Mouse (Mus musculus): ENCODE results near the gene Anxa5. TPM values are rescaled to one million over a fixed set of nuclear protein-coding genes. Genes with fewer than 3 reads are reported as not detected.

The Anxa5 gene
- total and polyA plus RNA-seq, 3 experiments, result 30.8 to 47.1 (median 43.4) TPM

DNA sequence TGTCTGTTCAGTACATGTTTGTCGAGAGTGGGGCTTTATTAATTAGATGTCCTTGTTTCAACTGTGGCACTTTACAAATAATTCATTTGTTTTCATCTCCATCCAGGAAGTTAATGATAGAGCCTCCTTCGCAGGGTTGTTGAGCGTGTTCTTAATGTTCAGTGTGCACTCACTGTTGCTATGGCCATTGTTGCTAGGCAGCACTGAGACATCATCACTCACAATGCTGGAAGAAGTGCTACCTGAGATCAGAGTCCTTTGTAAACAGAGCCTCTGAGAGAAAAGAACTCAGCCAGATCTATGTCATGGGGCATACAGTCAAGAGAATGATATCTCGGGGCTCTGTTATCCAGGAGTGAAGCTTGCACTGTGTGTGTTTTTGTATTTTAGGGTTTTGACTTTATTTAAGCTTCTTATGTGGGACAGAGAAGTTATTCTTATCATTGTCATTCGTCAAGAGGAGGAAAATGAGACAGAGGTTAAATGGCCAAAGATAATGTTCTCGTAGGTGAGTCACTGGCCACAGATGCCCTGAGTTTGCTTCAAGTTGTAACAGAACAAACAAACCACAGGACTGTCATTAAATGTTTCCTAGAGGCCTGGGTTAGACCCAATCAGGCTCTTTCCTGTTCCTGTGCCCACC, 18.1 kb upstream of the Anxa5 start:
- in situ Hi-C loops (cut with MboI; ENCODE audit: low pct_ligation_motif_present, low pct_unique_long_range_greater_than_20kb, low sequenced_read_pairs), result loop anchor here (5.0 to 10.0 kb wide), 3 partner anchors 49 to 281 kb away; no protein-coding TSS in a partner anchor
- Histone ChIP-seq H3K27ac (ENCODE audit: insufficient read depth, low read depth) (no peak overlapping the region), H3K27me3 (replicated peaks) (no peaks in the 10 kb centered on the region), H3K4me1 (ENCODE audit: control insufficient read depth in 1 of 2, insufficient read depth in 2 of 2) (peaks cover 8 to 29% of the 10 kb centered on the region in 2 experiments), H3K79me2 (replicated peaks; ENCODE audit: control insufficient read depth, extremely low read depth, insufficient read depth, poor library complexity, severe bottlenecking) (no peaks in the 10 kb centered on the region), H3K9me3 (replicated peaks; ENCODE audit: low read length) (peaks cover 5% of the 10 kb centered on the region), H3K4me3 (replicated peaks in 1 of 3; ENCODE audit: low read depth in 2 of 3, low read length in 2 of 3, poor library complexity in 1 of 3) (no peak overlapping the region), H3K9ac (ENCODE audit: insufficient read depth, low read depth) (no peak overlapping the region), H3K36me3 (replicated peaks in 1 of 2; ENCODE audit: control insufficient read depth in 1 of 2, insufficient read depth in 1 of 2, low read length in 1 of 2) (no peaks in the 10 kb centered on the region), H3K4me2 (ENCODE audit: insufficient read depth, low read depth, poor library complexity, severe bottlenecking) (no peak overlapping the region)
- no peak for TF ChIP-seq ZMIZ1 (IDR thresholded peaks at IDR 0.05; ENCODE audit: low read depth, low read length)
- TF ChIP-seq NRF1 (IDR thresholded peaks at IDR 0.05; ENCODE audit: low read depth, low read length), result no peak
- no peak for TF ChIP-seq MEF2A (IDR thresholded peaks at IDR 0.05; ENCODE audit: borderline replicate concordance, low read depth, low read length)
- TF ChIP-seq POLR2AphosphoS2 (IDR thresholded peaks at IDR 0.05; ENCODE audit: low read depth, low read length), result no peak
- DNase-seq (ENCODE audit: extremely low read depth), result no peak
- dilution Hi-C loops (cut with MboI; ENCODE audit: extremely low pct_ligation_motif_present, extremely low pct_unique_long_range_greater_than_20kb, low sequenced_read_pairs), result no loop called here

DNA sequence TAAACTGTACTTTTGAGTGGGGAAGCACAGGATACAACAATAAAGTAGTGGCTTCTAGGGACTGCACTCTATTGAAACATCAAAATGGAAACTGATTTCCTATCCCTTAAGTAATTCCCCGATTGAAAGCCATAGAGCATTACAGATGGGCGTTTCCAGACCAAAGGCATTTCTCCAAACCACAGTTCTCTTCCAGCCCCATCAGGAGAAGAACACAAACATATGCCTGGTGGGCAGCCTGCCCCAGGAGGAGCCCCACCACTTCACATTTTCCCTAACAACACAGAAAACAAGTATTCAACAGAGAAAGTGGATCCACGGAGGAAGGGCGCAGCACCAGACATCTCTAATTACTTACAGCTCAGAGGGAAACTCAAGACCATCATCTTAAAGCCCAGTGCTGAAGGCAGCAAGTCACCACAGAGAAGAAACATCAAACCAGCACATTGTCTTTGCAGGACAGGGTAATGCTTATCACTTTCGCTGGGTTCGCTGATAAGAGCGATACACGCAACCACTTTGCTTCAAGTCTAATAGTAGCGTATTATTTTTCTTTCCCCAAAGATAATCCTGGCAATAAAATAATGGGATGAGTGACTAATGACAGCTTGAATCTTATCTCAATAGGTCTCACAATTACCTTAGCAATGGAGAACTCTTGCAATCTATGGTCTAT, 17.2 kb upstream of the Anxa5 start:
- no peak overlapping the region for H3K4me3 ChIP-seq (replicated peaks in 1 of 3; ENCODE audit: low read depth in 2 of 3, low read length in 2 of 3, poor library complexity in 1 of 3)
- no peak overlapping the region for H3K9ac ChIP-seq (ENCODE audit: insufficient read depth, low read depth)

DNA sequence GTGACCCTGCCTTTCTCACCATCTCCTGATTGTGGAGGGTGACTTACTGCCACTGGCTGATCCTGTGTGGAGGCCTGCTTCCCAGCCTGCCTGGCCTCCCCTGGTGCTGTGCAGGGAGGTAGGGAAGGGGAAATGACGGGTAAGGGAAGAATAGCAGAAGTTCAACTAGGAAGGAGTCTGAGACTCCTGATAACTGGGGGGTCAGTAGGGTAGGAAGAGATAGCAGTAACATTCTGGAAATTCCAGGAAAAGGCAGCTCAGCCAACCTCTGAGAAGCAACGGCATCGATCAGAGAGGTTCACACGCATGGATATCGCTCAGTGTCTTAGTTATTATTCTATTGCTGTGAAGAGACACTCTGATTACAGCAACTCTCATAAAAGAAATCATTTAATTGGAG, 15.8 kb upstream of the Anxa5 start:
- in situ Hi-C loops (cut with MboI; ENCODE audit: low pct_ligation_motif_present, low pct_unique_long_range_greater_than_20kb, low sequenced_read_pairs), result loop anchor here (5.0 to 10.0 kb wide), 3 partner anchors 47 to 279 kb away; no protein-coding TSS in a partner anchor
- Histone ChIP-seq H3K9ac (ENCODE audit: insufficient read depth, low read depth) (no peak overlapping the region), H3K4me2 (ENCODE audit: insufficient read depth, low read depth, poor library complexity, severe bottlenecking) (no peak overlapping the region), H3K27ac (ENCODE audit: insufficient read depth, low read depth) (no peak overlapping the region), H3K27me3 (replicated peaks) (no peaks in the 10 kb centered on the region), H3K4me1 (ENCODE audit: control insufficient read depth in 1 of 2, insufficient read depth in 2 of 2) (peaks cover 12 to 42% of the 10 kb centered on the region in 2 experiments), H3K4me3 (replicated peaks in 1 of 3; ENCODE audit: low read depth in 2 of 3, low read length in 2 of 3, poor library complexity in 1 of 3) (no peak overlapping the region), H3K9me3 (replicated peaks; ENCODE audit: low read length) (peaks cover 11% of the 10 kb centered on the region), H3K36me3 (replicated peaks in 1 of 2; ENCODE audit: control insufficient read depth in 1 of 2, insufficient read depth in 1 of 2, low read length in 1 of 2) (no peaks in the 10 kb centered on the region), H3K79me2 (replicated peaks; ENCODE audit: control insufficient read depth, extremely low read depth, insufficient read depth, poor library complexity, severe bottlenecking) (no peaks in the 10 kb centered on the region)
- no peak for DNase-seq (ENCODE audit: extremely low read depth)
- no peak for TF ChIP-seq ZC3H11A (IDR thresholded peaks at IDR 0.05; ENCODE audit: low read depth, low read length)
- no peak for TF ChIP-seq ZKSCAN1 (IDR thresholded peaks at IDR 0.05; ENCODE audit: borderline replicate concordance, low read depth, low read length)
- no peak for TF ChIP-seq MAFK (IDR thresholded peaks at IDR 0.05; ENCODE audit: insufficient replicate concordance, low read length)
- no peak for TF ChIP-seq CTCF (conservative IDR thresholded peaks at IDR 0.05 in 1 of 2, IDR thresholded peaks at IDR 0.05 in 1 of 2; ENCODE audit: low read depth in 2 of 2, low read length in 2 of 2)
- no peak for TF ChIP-seq BHLHE40 (IDR thresholded peaks at IDR 0.05; ENCODE audit: low read depth, low read length)
- no peak for TF ChIP-seq USF2 (conservative IDR thresholded peaks at IDR 0.05; ENCODE audit: low read depth, low read length)
- no peak for TF ChIP-seq MYC (IDR thresholded peaks at IDR 0.05; ENCODE audit: low read depth, low read length)
- no peak for TF ChIP-seq MAZ (IDR thresholded peaks at IDR 0.05; ENCODE audit: low read depth, low read length)
- TF ChIP-seq CHD2 (IDR thresholded peaks at IDR 0.05; ENCODE audit: low read length), result no peak
- no peak for TF ChIP-seq NRF1 (IDR thresholded peaks at IDR 0.05; ENCODE audit: low read depth, low read length)
- no peak for TF ChIP-seq MEF2A (IDR thresholded peaks at IDR 0.05; ENCODE audit: borderline replicate concordance, low read depth, low read length)
- TF ChIP-seq MAX (IDR thresholded peaks at IDR 0.05; ENCODE audit: low read length), result no peak
- TF ChIP-seq E2F4 (IDR thresholded peaks at IDR 0.05; ENCODE audit: insufficient replicate concordance, low read depth, low read length), result no peak
- no peak for TF ChIP-seq NELFE (IDR thresholded peaks at IDR 0.05; ENCODE audit: low read depth, low read length)
- no peak for TF ChIP-seq PAX5 (IDR thresholded peaks at IDR 0.05; ENCODE audit: low read length)
- no peak for TF ChIP-seq EP300 (IDR thresholded peaks at IDR 0.05; ENCODE audit: low read length)
- dilution Hi-C loops (cut with MboI; ENCODE audit: extremely low pct_ligation_motif_present, extremely low pct_unique_long_range_greater_than_20kb, low sequenced_read_pairs), result no loop called here

More for the DNA sequence above, 17.2 kb upstream of the Anxa5 start:
- Histone ChIP-seq H3K4me1 (ENCODE audit: control insufficient read depth in 1 of 2, insufficient read depth in 2 of 2) (peaks cover 12 to 36% of the 10 kb centered on the region in 2 experiments), H3K9me3 (replicated peaks; ENCODE audit: low read length) (peaks cover 5% of the 10 kb centered on the region), H3K36me3 (replicated peaks in 1 of 2; ENCODE audit: control insufficient read depth in 1 of 2, insufficient read depth in 1 of 2, low read length in 1 of 2) (no peaks in the 10 kb centered on the region), H3K79me2 (replicated peaks; ENCODE audit: control insufficient read depth, extremely low read depth, insufficient read depth, poor library complexity, severe bottlenecking) (no peaks in the 10 kb centered on the region), H3K27ac (ENCODE audit: insufficient read depth, low read depth) (no peak overlapping the region), H3K4me2 (ENCODE audit: insufficient read depth, low read depth, poor library complexity, severe bottlenecking) (no peak overlapping the region), H3K27me3 (replicated peaks) (no peaks in the 10 kb centered on the region)
- DNase-seq (ENCODE audit: extremely low read depth), result no peak
- in situ Hi-C loops (cut with MboI; ENCODE audit: low pct_ligation_motif_present, low pct_unique_long_range_greater_than_20kb, low sequenced_read_pairs) (loop anchor here (5.0 to 10.0 kb wide), 3 partner anchors 48 to 281 kb away; no protein-coding TSS in a partner anchor), dilution Hi-C loops (cut with MboI; ENCODE audit: extremely low pct_ligation_motif_present, extremely low pct_unique_long_range_greater_than_20kb, low sequenced_read_pairs) (no loop called here)
- no peak for TF ChIP-seq E2F4 (IDR thresholded peaks at IDR 0.05; ENCODE audit: insufficient replicate concordance, low read depth, low read length)
- no peak for TF ChIP-seq HCFC1 (IDR thresholded peaks at IDR 0.05; ENCODE audit: low read depth, low read length)
